Comparison of ENCODE assay signal across 11 mouse cellular contexts in genomic region chr19:7693104-7693503, GRCm38 (mm10). TPM values are rescaled to one million over a fixed set of nuclear protein-coding genes. Genes with fewer than 3 reads are reported as not detected.
"Had no signal": no experiment of that assay in that cellular context is flagged by ENCODE, and none has a peak within 500 bp of the region (broad histone marks: within the 10 kb centered on the region; RNA-seq: fewer than 3 reads in every experiment).

No protein-coding gene starts in this region.

RNA-seq across cellular contexts. Expression of gene Slc22a19, which starts 18.0 kb away (rescaled TPM):
- polyA plus RNA-seq: neural tube, embryonic 14.5 days; neural tube, embryonic 15.5 days; small intestine, adult 2 months; spleen, adult 2 months; stomach, embryonic 14.5 days; stomach, embryonic 15.5 days; stomach, embryonic 16.5 days; stomach, postnatal 0 days; thymus, adult 2 months; thymus, postnatal 0 days; urinary bladder, adult 2 months had no signal
